Mouse (Mus musculus): ENCODE measurements around the gene Thg1l.

DNA sequence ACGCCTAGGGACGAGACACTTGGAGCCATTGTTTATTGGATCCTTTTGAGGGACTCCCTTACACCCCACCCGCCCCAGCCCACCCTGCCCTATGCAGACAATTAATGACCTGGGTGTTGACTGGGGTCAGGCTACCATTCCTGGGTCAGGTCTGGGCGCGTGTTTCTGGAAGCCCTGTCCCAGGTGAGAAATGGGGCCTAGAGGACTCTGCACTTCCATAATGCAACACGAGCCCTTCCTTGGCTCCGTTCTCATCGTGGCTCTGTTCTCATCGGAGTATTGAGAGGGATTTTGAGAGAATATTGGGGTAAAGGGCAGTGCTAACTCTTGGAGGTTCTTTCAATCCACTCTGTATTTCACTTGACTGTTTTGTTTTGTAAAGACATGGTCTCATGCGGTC lies 39.1 kb downstream of the Thg1l start:
- TF ChIP-seq POLR2A (IDR thresholded peaks at IDR 0.05; ENCODE audit: insufficient read depth, low read depth, low read length) (no peak), CTCF (IDR thresholded peaks at IDR 0.05; ENCODE audit: insufficient read depth, low read depth, low read length) (no peak)

Data from olfactory bulb, adult 2 months (tissue).